Mouse (Mus musculus) C2C12 (cell line): ENCODE measurements around the gene Dclre1a. TPM values are rescaled to one million over a fixed set of nuclear protein-coding genes. Genes with fewer than 3 reads are reported as not detected.

Source experiments
- H3K27me3 ChIP-seq: one replicate; pipeline ENCODE4 v1.6.1; 2011; ENCODE audit not compliant: control insufficient read depth, insufficient read depth, insufficient read length
- H3K36me3 ChIP-seq: one replicate; pipeline ENCODE4 v1.6.1; 2011; ENCODE audit not compliant: control insufficient read depth, insufficient read depth
- H3K4me3 ChIP-seq: one replicate; pipeline ENCODE4 v1.5.1; 2011; ENCODE audit warnings: mild to moderate bottlenecking, control low read depth; ENCODE audit not compliant: poor library complexity, insufficient read depth, severe bottlenecking
- H3K79me2 ChIP-seq: one replicate; pipeline ENCODE4 v1.6.1; 2011; ENCODE audit not compliant: control insufficient read depth, insufficient read depth
- H3K79me3 ChIP-seq: one replicate; pipeline ENCODE4 v1.6.1; 2011; ENCODE audit warnings: low read depth, control low read depth
- H3ac ChIP-seq: one replicate; pipeline ENCODE3; 2011; ENCODE audit warnings: low read depth; ENCODE audit not compliant: control insufficient read depth, insufficient read length
- CEBPB ChIP-seq: IDR thresholded peaks from one replicate; pipeline ENCODE4 v1.6.1; 2011; ENCODE audit warnings: low read depth, mild to moderate bottlenecking, control low read depth, moderate library complexity
- CTCF ChIP-seq: IDR thresholded peaks from one replicate; pipeline ENCODE4 v1.5.1; 2011; ENCODE audit not compliant: control insufficient read depth, insufficient read depth, insufficient read length
- FOSL1 ChIP-seq: IDR thresholded peaks from one replicate; pipeline ENCODE4 v1.8.0; 2011; ENCODE audit warnings: mild to moderate bottlenecking, low read length; ENCODE audit not compliant: poor library complexity, insufficient read depth, severe bottlenecking
- MAX ChIP-seq: IDR thresholded peaks from one replicate; pipeline ENCODE4 v1.6.1; 2011; ENCODE audit warnings: mild to moderate bottlenecking, control low read depth
- MYOD1 ChIP-seq: IDR thresholded peaks from one replicate; pipeline ENCODE4 v1.6.1; 2011; ENCODE audit warnings: low read depth; ENCODE audit not compliant: control insufficient read depth, insufficient read length
- MYOG ChIP-seq: IDR thresholded peaks from one replicate; pipeline ENCODE4 v1.6.1; 2011; ENCODE audit not compliant: control insufficient read depth, insufficient read length; ENCODE audit errors: extremely low read depth
- USF1 ChIP-seq: IDR thresholded peaks from one replicate; pipeline ENCODE4 v1.6.1; 2011; ENCODE audit warnings: low read depth, mild to moderate bottlenecking, control low read depth, moderate library complexity
- polyA plus RNA-seq: library from polyadenylated mRNA; unstranded; fragments of >200 nt; fragmentation: generic; extraction: Trizol; gene quantifications from one replicate; pipeline ENCODE4 v1.2.1, GENCODE M21; 2012; ENCODE audit warnings: missing spikeins

Gene Dclre1a
- polyA plus RNA-seq, 1 experiment = 4.9 TPM

DNA sequence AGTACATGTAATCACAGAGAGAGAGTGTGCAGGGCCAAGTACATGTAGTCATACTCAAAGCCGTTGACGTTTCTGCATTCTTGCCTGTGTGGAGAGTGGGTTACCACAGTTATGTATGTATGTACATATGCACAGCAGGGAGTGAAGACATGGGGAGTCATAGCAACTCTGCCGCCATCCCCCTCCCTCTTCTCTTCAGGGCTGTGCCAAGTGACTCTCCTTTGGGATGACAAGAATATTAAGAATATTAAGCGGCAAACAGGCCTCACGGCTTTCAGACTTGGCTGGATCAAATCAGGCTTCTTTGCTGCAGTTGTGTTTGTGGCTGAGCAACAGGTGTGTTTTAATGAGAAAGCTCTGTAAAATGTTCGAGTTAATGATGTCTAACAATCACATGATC, 58.4 kb downstream of the Dclre1a start:
- no peaks in the 10 kb centered on the region for H3K27me3 ChIP-seq
- H3K4me3 ChIP-seq = no peak overlapping the region
- H3ac ChIP-seq = no peak overlapping the region
- H3K79me3 ChIP-seq = no peaks in the 10 kb centered on the region
- H3K36me3 ChIP-seq = no peaks in the 10 kb centered on the region
- TF ChIP-seq MYOG = no peak
- no peak for TF ChIP-seq MYOD1
- no peak for TF ChIP-seq MAX
- TF ChIP-seq FOSL1 = no peak
- no peak for TF ChIP-seq CTCF
- no peak for TF ChIP-seq CEBPB
- no peak for TF ChIP-seq USF1
- no peaks in the 10 kb centered on the region for H3K79me2 ChIP-seq

DNA sequence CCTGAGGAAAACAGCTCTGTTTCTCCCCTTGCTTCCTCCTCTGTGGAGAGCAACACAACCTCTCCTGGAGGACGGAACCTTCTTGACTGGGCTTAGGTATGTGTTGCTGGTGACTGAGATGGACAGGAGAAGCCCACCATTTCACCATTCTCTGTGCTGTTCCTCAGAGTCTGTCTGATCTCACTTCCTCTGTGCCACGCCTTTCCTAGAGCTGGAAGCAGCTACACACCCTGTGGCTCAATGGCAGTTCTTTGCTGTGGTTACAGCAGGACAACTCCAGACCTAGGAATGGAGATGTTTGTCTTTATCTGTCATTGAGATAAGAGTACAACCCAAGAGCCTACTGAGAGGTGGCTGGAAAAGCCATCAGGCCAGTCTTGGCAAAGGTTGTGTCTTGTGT, 60.7 kb downstream of the Dclre1a start:
- Histone ChIP-seq H3ac (no peak overlapping the region), H3K36me3 (no peaks in the 10 kb centered on the region), H3K79me2 (no peaks in the 10 kb centered on the region), H3K27me3 (no peaks in the 10 kb centered on the region), H3K79me3 (no peaks in the 10 kb centered on the region), H3K4me3 (no peak overlapping the region)
- TF ChIP-seq MYOD1 = no peak
- no peak for TF ChIP-seq FOSL1
- no peak for TF ChIP-seq MAX
- no peak for TF ChIP-seq MYOG
- TF ChIP-seq CTCF = no peak
- TF ChIP-seq USF1 = no peak
- TF ChIP-seq CEBPB = no peak

DNA sequence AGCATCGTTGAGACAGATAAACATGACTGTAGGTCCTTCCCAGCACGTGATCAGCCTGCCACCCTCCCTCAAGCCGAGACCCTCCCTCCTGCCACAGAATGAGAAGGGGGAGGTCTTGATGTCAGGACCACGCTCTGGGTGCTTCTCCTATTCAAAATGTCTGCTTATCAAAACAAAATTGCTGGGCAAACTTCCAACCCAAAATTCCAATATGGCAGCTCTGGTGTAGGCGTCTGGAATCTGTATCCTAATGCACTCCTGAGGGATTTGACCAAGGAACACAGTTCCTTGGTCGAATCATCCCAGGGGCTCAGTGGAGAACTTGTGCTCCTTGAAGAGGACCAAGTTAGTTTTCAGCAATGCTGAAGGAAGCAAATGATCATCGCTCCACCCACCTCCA, 61.1 kb downstream of the Dclre1a start:
- no peak for TF ChIP-seq MYOG

DNA sequence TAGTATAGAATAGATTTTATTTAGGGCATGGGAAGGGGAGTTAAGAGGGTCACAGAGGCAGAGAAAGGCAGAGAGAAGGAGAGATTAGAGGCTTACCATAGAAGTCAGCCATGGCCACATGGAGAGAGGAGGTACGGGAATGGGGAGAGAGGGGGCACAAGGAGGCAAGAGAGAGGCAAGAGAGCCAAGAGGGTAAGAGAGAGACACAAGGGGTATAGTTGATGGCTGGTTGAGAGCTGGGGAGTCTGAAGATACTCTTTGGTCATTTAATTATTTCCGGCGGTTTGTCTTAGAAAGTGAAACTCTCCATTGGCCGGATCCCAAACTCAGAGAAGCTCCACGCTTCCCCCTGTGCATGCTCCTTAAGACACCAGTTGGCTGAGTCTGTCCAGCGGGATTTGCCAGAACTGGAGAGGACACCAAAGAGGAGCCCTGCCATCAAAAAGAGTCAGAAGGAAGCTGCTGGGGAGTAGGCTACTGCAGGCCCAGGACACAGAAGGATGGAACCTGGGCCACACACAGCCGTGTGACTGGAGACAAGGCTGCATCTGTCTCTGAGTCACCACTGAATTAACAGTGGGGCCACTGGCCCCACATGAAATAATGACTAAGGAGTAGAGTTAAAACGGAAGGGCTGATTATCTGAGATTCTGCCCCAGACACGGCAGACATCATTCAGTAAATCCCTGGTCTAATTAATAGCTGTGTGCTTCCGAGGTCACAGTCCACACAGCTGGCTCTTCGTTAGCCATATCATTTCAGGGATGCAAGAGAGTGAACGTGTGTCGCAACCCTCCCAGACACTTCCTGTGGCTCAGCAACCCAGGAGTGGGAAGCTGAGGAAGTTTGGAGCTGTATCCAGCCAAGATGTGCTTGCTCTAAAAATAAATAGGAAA, 62.4 kb downstream of the Dclre1a start:
- Histone ChIP-seq H3K79me2 (no peaks in the 10 kb centered on the region), H3K27me3 (no peaks in the 10 kb centered on the region), H3K79me3 (no peaks in the 10 kb centered on the region), H3ac (no peak overlapping the region), H3K36me3 (no peaks in the 10 kb centered on the region), H3K4me3 (no peak overlapping the region)
- TF ChIP-seq MYOD1 (peak; percentile 50), CEBPB (peak; percentile 94), CTCF (no peak)

More for the DNA sequence above, 61.1 kb downstream of the Dclre1a start:
- no peak overlapping the region for H3ac ChIP-seq
- no peaks in the 10 kb centered on the region for H3K79me3 ChIP-seq
- no peak overlapping the region for H3K4me3 ChIP-seq
- H3K36me3 ChIP-seq = no peaks in the 10 kb centered on the region
- H3K27me3 ChIP-seq = no peaks in the 10 kb centered on the region
- no peaks in the 10 kb centered on the region for H3K79me2 ChIP-seq

DNA sequence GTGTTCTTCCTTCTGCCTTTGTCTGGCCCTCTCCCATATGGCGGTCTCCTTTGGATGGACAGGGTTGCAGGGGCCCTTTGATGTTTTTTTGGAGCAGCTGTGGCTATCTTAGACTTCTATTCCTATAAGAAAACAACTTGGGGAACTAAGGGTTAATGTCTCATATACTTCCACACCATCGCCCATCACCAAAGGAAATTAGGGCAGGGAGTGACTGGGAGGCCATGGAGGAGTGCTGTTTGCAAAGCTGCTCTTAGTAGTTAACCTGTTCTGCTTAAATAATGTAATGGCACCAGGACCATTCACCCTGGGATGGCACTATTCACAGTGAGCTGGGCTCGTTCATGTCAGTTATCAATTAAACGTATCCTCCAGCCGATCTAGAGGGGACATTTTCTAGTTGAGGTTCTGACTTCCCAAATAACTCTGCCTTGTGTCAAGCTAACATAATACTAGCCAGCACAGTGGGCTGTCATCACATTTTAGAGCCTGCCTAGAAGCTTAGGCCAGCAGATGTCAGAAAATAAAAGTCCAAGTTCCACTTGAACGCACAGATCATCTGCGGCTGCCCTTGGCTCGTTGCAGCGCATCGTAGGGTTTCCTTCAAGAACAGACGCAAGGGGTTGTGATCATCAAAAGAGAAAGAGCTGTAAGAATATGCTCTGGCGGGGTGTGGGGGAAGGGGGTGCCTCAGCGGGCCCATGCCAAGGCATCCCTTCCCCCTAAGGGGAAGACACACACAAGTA, 63.2 kb downstream of the Dclre1a start:
- H3ac ChIP-seq = no peak overlapping the region
- H3K4me3 ChIP-seq = no peak overlapping the region
- H3K79me2 ChIP-seq = no peaks in the 10 kb centered on the region
- no peaks in the 10 kb centered on the region for H3K27me3 ChIP-seq
- no peaks in the 10 kb centered on the region for H3K79me3 ChIP-seq
- no peaks in the 10 kb centered on the region for H3K36me3 ChIP-seq
- TF ChIP-seq CEBPB (no peak), MAX (no peak), CTCF (no peak), MYOG (no peak), USF1 (no peak), MYOD1 (no peak), FOSL1 (no peak)

Other genes starting within 250 kb of the Dclre1a start
- 0.88 TPM for gene Nrap, start 158.2 kb downstream of the Dclre1a start, polyA plus RNA-seq
- 9.1 TPM for gene Casp7, start 151.1 kb downstream of the Dclre1a start, polyA plus RNA-seq
- gene Plekhs1, start 86.6 kb downstream of the Dclre1a start, polyA plus RNA-seq = not detected
- gene Nhlrc2, start within 50 bp of the Dclre1a start, polyA plus RNA-seq = 6.8 TPM
- gene Adrb1, start 174.0 kb upstream of the Dclre1a start, polyA plus RNA-seq = 0.13 TPM